Mouse (Mus musculus): ENCODE results near the gene Cypt14. TPM values are rescaled to one million over a fixed set of nuclear protein-coding genes. Genes with fewer than 3 reads are reported as not detected.
"Not testable (repeated sequence)": the region's sequence is repeated elsewhere in the genome, so short reads cannot be mapped to it uniquely, and the experiment has no call there.

Cypt14 gene
- total RNA-seq (2017): not detected in 3 replicates

DNA sequence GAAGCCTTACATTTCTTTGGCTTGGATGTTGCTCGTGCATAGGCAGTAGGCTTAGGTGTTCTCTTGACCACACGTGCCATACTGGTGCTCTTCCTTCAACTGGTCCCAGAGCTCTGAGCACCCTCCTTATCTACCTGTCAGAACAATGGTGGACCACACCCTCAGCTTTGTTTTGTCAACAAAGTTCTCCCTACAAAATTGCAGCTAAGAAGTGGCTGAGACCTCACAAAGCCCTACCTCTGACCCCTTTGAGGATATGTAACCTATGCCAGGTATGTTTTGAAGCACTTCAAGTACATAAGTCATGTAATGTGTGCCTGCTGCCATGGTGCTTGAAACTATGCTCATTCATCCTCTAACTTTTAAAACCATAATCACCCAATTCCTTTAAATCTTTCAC, at the start of gene Cypt14:
Gene Cypt14, minus strand, starts transcription at position 101 of the 400 bp plus-strand sequence.
- ATAC-seq (replicated peaks; ENCODE audit: insufficient number of reproducible peaks, low FRiP score, low TSS enrichment, poor library complexity, severe bottlenecking): not testable (repeated sequence)
